Mouse (Mus musculus) CH12.LX (cell line): ENCODE data around the gene Gmcl1. TPM values are rescaled to one million over a fixed set of nuclear protein-coding genes. Genes with fewer than 3 reads are reported as not detected.

Source experiments
- DNase-seq: peaks from one replicate; pipeline ENCODE4 v3.0.0-alpha.2; 2013; ENCODE audit errors: extremely low read depth
- H3K27ac ChIP-seq: 2 replicates; pipeline ENCODE4 v1.5.1; 2012; ENCODE audit warnings: low read depth, mild to moderate bottlenecking, control low read depth, moderate library complexity; ENCODE audit not compliant: insufficient read depth
- H3K27me3 ChIP-seq: replicated peaks from 2 replicates; pipeline ENCODE3; 2012; ENCODE audit warnings: inconsistent platforms
- H3K36me3 ChIP-seq, 2 experiments: replicated peaks in 1 of 2; 2 replicates each; pipeline versions ENCODE3 to v1.6.1; 2012; ENCODE audit warnings: inconsistent platforms in 1 of 2, low read length in 1 of 2, mild to moderate bottlenecking in 1 of 2, mixed read lengths in 1 of 2, moderate library complexity in 1 of 2; ENCODE audit not compliant: control insufficient read depth in 1 of 2, insufficient read depth in 1 of 2
- H3K4me1 ChIP-seq, 2 experiments: 2 replicates each; pipeline ENCODE4 v1.6.1; 2012; ENCODE audit warnings: inconsistent platforms in 1 of 2, moderate library complexity in 1 of 2; ENCODE audit not compliant: insufficient read depth in 2 of 2, control insufficient read depth in 1 of 2
- H3K4me2 ChIP-seq: 2 replicates; pipeline ENCODE4 v1.6.1; 2012; ENCODE audit warnings: low read depth, mild to moderate bottlenecking, control low read depth; ENCODE audit not compliant: poor library complexity, insufficient read depth, severe bottlenecking
- H3K4me3 ChIP-seq, 3 experiments: fragments of 150-350 bp in 1 of 3; sonication (generic) in 1 of 3; replicated peaks in 1 of 3; 2 replicates each; pipeline versions ENCODE3 to v1.5.1; 2011 to 2012; ENCODE audit warnings: low read depth in 2 of 3, low read length in 2 of 3, mild to moderate bottlenecking in 2 of 3, moderate library complexity in 2 of 3, control low read depth in 1 of 3, improper control_type of control experiment in 1 of 3, inconsistent platforms in 1 of 3, mixed read lengths in 1 of 3; ENCODE audit not compliant: poor library complexity in 1 of 3
- H3K79me2 ChIP-seq: replicated peaks from 2 replicates; pipeline ENCODE4 v1.6.1; 2012; ENCODE audit warnings: mild to moderate bottlenecking, moderate library complexity; ENCODE audit not compliant: control insufficient read depth, poor library complexity, insufficient read depth, severe bottlenecking; ENCODE audit errors: extremely low read depth
- H3K9ac ChIP-seq: 2 replicates; pipeline ENCODE4 v1.6.1; 2012; ENCODE audit warnings: low read depth, mild to moderate bottlenecking, control low read depth, moderate library complexity; ENCODE audit not compliant: insufficient read depth
- H3K9me3 ChIP-seq: replicated peaks from 2 replicates; pipeline ENCODE3; 2012; ENCODE audit warnings: low read length, inconsistent platforms, mixed read lengths
- BHLHE40 ChIP-seq: IDR thresholded peaks from 2 replicates; pipeline ENCODE4 v1.6.1; 2011; ENCODE audit warnings: mild to moderate bottlenecking, low read depth, low read length, improper control_type of control experiment
- CHD2 ChIP-seq: IDR thresholded peaks from 2 replicates; pipeline ENCODE4 v1.6.1; 2011; ENCODE audit warnings: low read length, improper control_type of control experiment
- CTCF ChIP-seq, 2 experiments: IDR thresholded peaks in 1 of 2; conservative IDR thresholded peaks in 1 of 2; 2 replicates each; pipeline ENCODE4 v1.5.1; 2011 to 2012; ENCODE audit warnings: low read depth in 2 of 2, low read length in 2 of 2, improper control_type of control experiment in 1 of 2, inconsistent platforms in 1 of 2, mild to moderate bottlenecking in 1 of 2, moderate library complexity in 1 of 2
- E2F4 ChIP-seq: IDR thresholded peaks from 2 replicates; pipeline ENCODE4 v1.6.1; 2011; ENCODE audit warnings: low read depth, low read length, improper control_type of control experiment; ENCODE audit not compliant: insufficient replicate concordance
- ELF1 ChIP-seq: IDR thresholded peaks from 2 replicates; pipeline ENCODE4 v1.6.1; 2014; ENCODE audit warnings: low read depth, mild to moderate bottlenecking, inconsistent platforms, low read length, improper control_type of control experiment
- GABPA ChIP-seq: IDR thresholded peaks from 2 replicates; pipeline ENCODE4 v1.6.1; 2012; ENCODE audit warnings: low read depth, low read length, improper control_type of control experiment, inconsistent platforms; ENCODE audit not compliant: insufficient replicate concordance
- HCFC1 ChIP-seq: IDR thresholded peaks from 2 replicates; pipeline ENCODE4 v1.6.1; 2012; ENCODE audit warnings: low read depth, mild to moderate bottlenecking, inconsistent platforms, low read length, improper control_type of control experiment
- IRF4 ChIP-seq: IDR thresholded peaks from 2 replicates; pipeline ENCODE4 v1.6.1; 2014; ENCODE audit warnings: low read depth, mild to moderate bottlenecking, inconsistent platforms, low read length, improper control_type of control experiment
- JUN ChIP-seq: IDR thresholded peaks from 2 replicates; pipeline ENCODE4 v1.6.1; 2011; ENCODE audit warnings: low read depth, mild to moderate bottlenecking, low read length, improper control_type of control experiment, moderate library complexity; ENCODE audit not compliant: insufficient read depth
- JUND ChIP-seq: conservative IDR thresholded peaks from 2 replicates; pipeline ENCODE4 v1.6.1; 2011; ENCODE audit warnings: low read depth, low read length, improper control_type of control experiment
- KAT2A ChIP-seq: IDR thresholded peaks from 2 replicates; pipeline ENCODE4 v1.6.1; 2012; ENCODE audit warnings: low read length, improper control_type of control experiment, inconsistent platforms; ENCODE audit not compliant: insufficient replicate concordance
- MAFK ChIP-seq: IDR thresholded peaks from 2 replicates; pipeline ENCODE4 v1.6.1; 2011; ENCODE audit warnings: low read length, improper control_type of control experiment; ENCODE audit not compliant: insufficient replicate concordance
- MAX ChIP-seq: IDR thresholded peaks from 2 replicates; pipeline ENCODE4 v1.6.1; 2011; ENCODE audit warnings: low read length, improper control_type of control experiment
- MAZ ChIP-seq: IDR thresholded peaks from 2 replicates; pipeline ENCODE4 v1.6.1; 2012; ENCODE audit warnings: low read depth, mild to moderate bottlenecking, inconsistent platforms, low read length, improper control_type of control experiment, moderate library complexity
- MXI1 ChIP-seq: IDR thresholded peaks from 2 replicates; pipeline ENCODE4 v1.6.1; 2011; ENCODE audit warnings: mild to moderate bottlenecking, low read depth, low read length, improper control_type of control experiment
- NRF1 ChIP-seq: IDR thresholded peaks from 2 replicates; pipeline ENCODE4 v1.6.1; 2014; ENCODE audit warnings: low read depth, mild to moderate bottlenecking, inconsistent platforms, low read length, improper control_type of control experiment, moderate library complexity
- POLR2A ChIP-seq: IDR thresholded peaks from 2 replicates; pipeline ENCODE4 v1.6.1; 2011; ENCODE audit warnings: low read depth, mild to moderate bottlenecking, improper control_type of control experiment, low read length
- POLR2AphosphoS2 ChIP-seq: IDR thresholded peaks from 2 replicates; pipeline ENCODE4 v1.6.1; 2011; ENCODE audit warnings: low read depth, low read length, improper control_type of control experiment
- RAD21 ChIP-seq: IDR thresholded peaks from 2 replicates; pipeline ENCODE4 v1.6.1; 2011; ENCODE audit warnings: low read depth, mild to moderate bottlenecking, low read length, improper control_type of control experiment, moderate library complexity
- SIN3A ChIP-seq: IDR thresholded peaks from 2 replicates; pipeline ENCODE4 v1.6.1; 2012; ENCODE audit warnings: low read length, improper control_type of control experiment, inconsistent platforms
- SMC3 ChIP-seq: IDR thresholded peaks from 2 replicates; pipeline ENCODE4 v1.6.1; 2011; ENCODE audit warnings: low read depth, low read length, improper control_type of control experiment
- TCF12 ChIP-seq: IDR thresholded peaks from 2 replicates; pipeline ENCODE4 v1.6.1; 2014; ENCODE audit warnings: low read depth, mild to moderate bottlenecking, inconsistent platforms, low read length, improper control_type of control experiment
- USF1 ChIP-seq: IDR thresholded peaks from 2 replicates; pipeline ENCODE4 v1.6.1; 2014; ENCODE audit warnings: low read depth, mild to moderate bottlenecking, inconsistent platforms, low read length, improper control_type of control experiment
- USF2 ChIP-seq: conservative IDR thresholded peaks from 2 replicates; pipeline ENCODE4 v1.6.1; 2011; ENCODE audit warnings: low read depth, low read length, improper control_type of control experiment
- ZC3H11A ChIP-seq: IDR thresholded peaks from 2 replicates; pipeline ENCODE4 v1.6.1; 2012; ENCODE audit warnings: low read depth, mild to moderate bottlenecking, inconsistent platforms, low read length, improper control_type of control experiment
- ZKSCAN1 ChIP-seq: IDR thresholded peaks from 2 replicates; pipeline ENCODE4 v1.6.1; 2012; ENCODE audit warnings: low read depth, inconsistent platforms, low read length, improper control_type of control experiment, borderline replicate concordance
- ZMIZ1 ChIP-seq: IDR thresholded peaks from 2 replicates; pipeline ENCODE4 v1.6.1; 2012; ENCODE audit warnings: low read depth, mild to moderate bottlenecking, inconsistent platforms, low read length, improper control_type of control experiment
- ZNF384 ChIP-seq: IDR thresholded peaks from 2 replicates; pipeline ENCODE4 v1.6.1; 2012; ENCODE audit warnings: low read depth, low read length, improper control_type of control experiment, inconsistent platforms
- dilution Hi-C: fragments of 300-500 bp; cut with MboI; formaldehyde crosslinking; loops from 2 replicates; pipeline ENCODE4 v1.14.3; 2020; ENCODE audit warnings: low sequenced_read_pairs; ENCODE audit not compliant: extremely low pct_unique_long_range_greater_than_20kb, extremely low pct_ligation_motif_present
- in situ Hi-C: fragments of 300-500 bp; cut with MboI; formaldehyde crosslinking; loops from 3 replicates; pipeline ENCODE4 v1.14.3; 2019; ENCODE audit warnings: low sequenced_read_pairs, low pct_ligation_motif_present, low pct_unique_long_range_greater_than_20kb, mixed read lengths
- polyA plus RNA-seq: library from polyadenylated mRNA; unstranded; fragments of >175 nt; gene quantifications from 2 replicates; pipeline ENCODE4 v1.2.1, GENCODE M21; 2012; ENCODE audit warnings: low read depth; ENCODE audit not compliant: insufficient read length
- total RNA-seq, 2 experiments: library from RNA; depleted of rRNA; stranded (reverse); fragments of 300-350 nt in 1 of 2; fragments of >200 nt in 1 of 2; gene quantifications; 2 replicates each; pipeline ENCODE4 v1.2.3; 2012 to 2014

Gmcl1 gene
- total and polyA plus RNA-seq, 3 experiments, result 8.4 to 10.4 (median 9.9) TPM

GRCm38 (mm10) chr6:86654270-86654916 is 78.8 kb downstream of the Gmcl1 start (continued):
- TF ChIP-seq MXI1, result no peak
- no peak for TF ChIP-seq HCFC1
- no peak for TF ChIP-seq KAT2A
- no peak for TF ChIP-seq MAX
- no peak for TF ChIP-seq NRF1
- peak; percentile 40; the same call in 1 of the 2 replicates for TF ChIP-seq IRF4
- TF ChIP-seq USF1, result no peak
- no peak for TF ChIP-seq JUND
- no peak for TF ChIP-seq RAD21
- no peak for TF ChIP-seq SMC3

GRCm38 (mm10) chr6:86653026-86653425 is 80.2 kb downstream of the Gmcl1 start:
- H3K4me1 ChIP-seq, result peaks cover 8 to 18% of the 10 kb centered on the region in 2 experiments

GRCm38 (mm10) chr6:86646143-86646542 is 87.0 kb downstream of the Gmcl1 start:
- Histone ChIP-seq H3K36me3 (peaks cover 12 to 22% of the 10 kb centered on the region in 2 experiments), H3K9me3 (no peaks in the 10 kb centered on the region), H3K27me3 (no peaks in the 10 kb centered on the region), H3K4me2 (no peak overlapping the region), H3K4me1 (no peaks in the 10 kb centered on the region), H3K27ac (no peak overlapping the region), H3K4me3 (no peak overlapping the region), H3K9ac (no peak overlapping the region), H3K79me2 (no peaks in the 10 kb centered on the region)
- TF ChIP-seq JUND (no peak), ZC3H11A (no peak), IRF4 (no peak), JUN (no peak), CHD2 (no peak), KAT2A (no peak), SMC3 (no peak), TCF12 (no peak), USF2 (no peak), ZNF384 (no peak), USF1 (no peak), POLR2A (no peak), MAFK (no peak), POLR2AphosphoS2 (no peak), SIN3A (no peak), ELF1 (no peak)
- in situ Hi-C loops (no loop called here), dilution Hi-C loops (no loop called here)
- DNase-seq, result no peak

More at GRCm38 (mm10) chr6:86653026-86653425, 80.2 kb downstream of the Gmcl1 start:
- Histone ChIP-seq H3K9ac (no peak overlapping the region), H3K27me3 (no peaks in the 10 kb centered on the region), H3K9me3 (no peaks in the 10 kb centered on the region), H3K4me3 (no peak overlapping the region), H3K79me2 (no peaks in the 10 kb centered on the region), H3K27ac (no peak overlapping the region), H3K4me2 (no peak overlapping the region), H3K36me3 (peaks cover 23 to 46% of the 10 kb centered on the region in 2 experiments)
- DNase-seq, result no peak
- dilution Hi-C loops, result no loop called here
- TF ChIP-seq E2F4, result no peak
- TF ChIP-seq JUND, result no peak
- no peak for TF ChIP-seq KAT2A
- TF ChIP-seq MAZ, result no peak
- no peak for TF ChIP-seq SIN3A
- TF ChIP-seq CTCF (conservative IDR thresholded peaks at IDR 0.05 in 1 of 2, IDR thresholded peaks at IDR 0.05 in 1 of 2; ENCODE audit: low read depth in 2 of 2, low read length in 2 of 2), result no peak
- TF ChIP-seq ZKSCAN1, result no peak
- no peak for TF ChIP-seq BHLHE40
- no peak for TF ChIP-seq GABPA
- TF ChIP-seq ZMIZ1, result no peak
- TF ChIP-seq IRF4, result no peak
- TF ChIP-seq, all 38 proteins: peak for 0
- in situ Hi-C loops, result no loop called here
